In genomic region chr16:5534862-5535261, GRCm38 (mm10) we compare ENCODE assay signal across 11 mouse cellular contexts.
DNase-seq lines count a peak whose midpoint lies in the region; ATAC-seq and TF ChIP-seq lines count a peak whose summit lies in the region.
"Had no signal": no experiment of that assay in that cellular context is flagged by ENCODE, and none has a peak within 500 bp of the region (broad histone marks: within the 10 kb centered on the region; RNA-seq: fewer than 3 reads in every experiment).

No protein-coding gene starts in this region.

- WGBS in hindbrain, postnatal 0 days: 39% methylated on average over 5 of the region's 5 CpGs
- WGBS in hindbrain, embryonic 10.5 days: 68% methylated on average over 5 of the region's 5 CpGs

- TF ChIP-seq CTCF in hindbrain, postnatal 0 days (IDR thresholded peaks at IDR 0.05; ENCODE audit: low read depth): peak; percentile 65

- no peaks in the 10 kb centered on the region for H3K9me3 ChIP-seq in hindbrain, postnatal 0 days (ENCODE audit: low read length)
- H3K9me3 ChIP-seq in hindbrain, embryonic 10.5 days: no peaks in the 10 kb centered on the region
- H3K9me3 ChIP-seq: forebrain, embryonic 15.5 days; hindbrain, embryonic 15.5 days; lung, embryonic 15.5 days had no signal

- no peaks in the 10 kb centered on the region for H3K36me3 ChIP-seq in hindbrain, postnatal 0 days (ENCODE audit: insufficient read depth, low read length)
- no peaks in the 10 kb centered on the region for H3K36me3 ChIP-seq in hindbrain, embryonic 10.5 days
- H3K36me3 ChIP-seq: forebrain, embryonic 15.5 days; hindbrain, embryonic 15.5 days; lung, embryonic 15.5 days had no signal

- H3K4me1 ChIP-seq in hindbrain, postnatal 0 days (ENCODE audit: insufficient read depth, low read length): 0 out of 2 replicates have a peak, but pooled peaks cover 3% of the 10 kb centered on the region
- peaks cover 37% of the 10 kb centered on the region for H3K4me1 ChIP-seq in hindbrain, embryonic 10.5 days (replicated peaks)
- H3K4me1 ChIP-seq: lung, embryonic 15.5 days had no signal

- intact Hi-C loops in left cerebral cortex, postnatal 25 days (cut with DNase I): loop anchor here (2.0 to 5.0 kb wide), 3 partner anchors 54 to 332 kb away; no protein-coding TSS in a partner anchor
- intact Hi-C loops in heart, postnatal 14 days (cut with DNase I): no loop called here

- no peak for ATAC-seq in hindbrain, postnatal 0 days
- ATAC-seq: forebrain, embryonic 15.5 days had no signal

- H3K4me2 ChIP-seq in hindbrain, postnatal 0 days (ENCODE audit: low read depth, low read length): no peak overlapping the region
- H3K4me2 ChIP-seq: forebrain, embryonic 15.5 days; hindbrain, embryonic 15.5 days; lung, embryonic 15.5 days had no signal

- H3K27me3 ChIP-seq in hindbrain, postnatal 0 days (ENCODE audit: insufficient read depth, low read length): no peaks in the 10 kb centered on the region
- 0 out of 2 replicates have a peak, but pooled peaks cover 6% of the 10 kb centered on the region for H3K27me3 ChIP-seq in hindbrain, embryonic 10.5 days (ENCODE audit: insufficient read depth, poor library complexity, severe bottlenecking)
- H3K27me3 ChIP-seq: forebrain, embryonic 15.5 days; hindbrain, embryonic 15.5 days had no signal

- no peak overlapping the region for H3K27ac ChIP-seq in hindbrain, postnatal 0 days
- H3K27ac ChIP-seq in hindbrain, embryonic 10.5 days: no peak overlapping the region
- H3K27ac ChIP-seq: forebrain, embryonic 15.5 days; hindbrain, embryonic 15.5 days; lung, embryonic 15.5 days had no signal

- no peak overlapping the region for H3K9ac ChIP-seq in hindbrain, postnatal 0 days (replicated peaks; ENCODE audit: low read length)
- H3K9ac ChIP-seq: forebrain, embryonic 15.5 days; hindbrain, embryonic 15.5 days; lung, embryonic 15.5 days had no signal

- peak; percentile 81 for DNase-seq in hindbrain, postnatal 0 days (ENCODE audit: low spot score)
- no peak for DNase-seq in hindbrain, embryonic 10.5 days (ENCODE audit: low spot score)
- DNase-seq in brain, adult 2 months (ENCODE audit: low read depth, low spot score): peak; percentile 76
- peak; percentile 21 to 28 for DNase-seq in kidney, adult 8-10 months
- DNase-seq in left cerebral cortex, postnatal 25 days (ENCODE audit: low spot score in 2 of 2): peak; percentile 64 to 82
- DNase-seq in adrenal gland, postnatal 14 days: no peak
- DNase-seq in urinary bladder, postnatal 25 days (ENCODE audit: low spot score): no peak
- DNase-seq in heart, postnatal 14 days: no peak

- H3K4me3 ChIP-seq in hindbrain, postnatal 0 days (ENCODE audit: low read length): no peak overlapping the region
- H3K4me3 ChIP-seq in hindbrain, embryonic 10.5 days: no peak overlapping the region
- H3K4me3 ChIP-seq: forebrain, embryonic 15.5 days; hindbrain, embryonic 15.5 days; lung, embryonic 15.5 days had no signal

Comparison
In these comparisons a context has a peak if more than half of its experiments do, and no peak if none do; other contexts are left out.
1. DNase-seq: peak in hindbrain, postnatal 0 days (single experiment), brain, adult 2 months (single experiment), kidney, adult 8-10 months (2 of 2) and left cerebral cortex, postnatal 25 days (2 of 2); none in hindbrain, embryonic 10.5 days (single experiment), adrenal gland, postnatal 14 days (single experiment), urinary bladder, postnatal 25 days (single experiment) and heart, postnatal 14 days (0 of 2).